Mouse (Mus musculus) stomach, postnatal 0 days (tissue): ENCODE results near the gene Inha.

ENCODE experiments used
- CTCF ChIP-seq: IDR thresholded peaks from 2 replicates; pipeline ENCODE4 v1.5.1; 2016; ENCODE audit warnings: antibody characterized with exemption, low read depth, mild to moderate bottlenecking, moderate library complexity
- EP300 ChIP-seq: optimal IDR thresholded peaks from 2 replicates; pipeline ENCODE3; 2016; ENCODE audit warnings: antibody characterized with exemption

- TF ChIP-seq CTCF (no peak), EP300 (no peak)
Measured at GRCm38 (mm10) chr1:75524679-75525078, 17.8 kb downstream of the Inha start.
